Mouse (Mus musculus) heart, embryonic 13.5 days (tissue): ENCODE measurements around the gene Socs2. TPM values are rescaled to one million over a fixed set of nuclear protein-coding genes. Genes with fewer than 3 reads are reported as not detected.

Experiments
- ATAC-seq: fragments of 200-750 bp; cut with Nextera tagmentation; 2 replicates; pipeline ENCODE4 v1.8.0; 2017; ENCODE audit warnings: moderate TSS enrichment; ENCODE audit not compliant: insufficient number of reproducible peaks, low FRiP score, low TSS enrichment; ENCODE audit errors: extremely low read depth
- H3K27ac ChIP-seq: fragments of 300-500 bp; sonication (generic); replicated peaks from 2 replicates; pipeline ENCODE4 v1.5.1; 2015; ENCODE audit warnings: moderate library complexity, mild to moderate bottlenecking, inconsistent platforms
- H3K27me3 ChIP-seq: fragments of 300-500 bp; sonication (generic); replicated peaks from 2 replicates; pipeline ENCODE4 v1.6.1; 2015; ENCODE audit warnings: mild to moderate bottlenecking, inconsistent platforms
- H3K36me3 ChIP-seq: fragments of 300-500 bp; sonication (generic); 2 replicates; pipeline ENCODE4 v1.6.1; 2015; ENCODE audit warnings: mild to moderate bottlenecking, inconsistent platforms
- H3K4me1 ChIP-seq: fragments of 300-500 bp; sonication (generic); 2 replicates; pipeline ENCODE4 v1.6.1; 2015; ENCODE audit warnings: inconsistent platforms
- H3K4me2 ChIP-seq: fragments of 300-500 bp; sonication (generic); 2 replicates; pipeline ENCODE4 v1.6.1; 2015; ENCODE audit warnings: inconsistent platforms, mild to moderate bottlenecking, moderate library complexity
- H3K4me3 ChIP-seq: fragments of 300-500 bp; sonication (generic); 2 replicates; pipeline ENCODE4 v1.5.1; 2015; ENCODE audit warnings: moderate library complexity, mild to moderate bottlenecking, inconsistent platforms
- H3K9ac ChIP-seq: fragments of 300-500 bp; sonication (generic); 2 replicates; pipeline ENCODE4 v1.6.1; 2015; ENCODE audit warnings: inconsistent platforms, mild to moderate bottlenecking, moderate library complexity
- H3K9me3 ChIP-seq: fragments of 300-500 bp; sonication (generic); 2 replicates; pipeline ENCODE4 v1.6.1; 2016; ENCODE audit warnings: inconsistent platforms
- WGBS: fragments of 180-500 bp; shearing (Covaris S2); methylation state at CpG from one replicate; pipeline ENCODE4 v1.1.7; 2015; ENCODE audit warnings: mixed read lengths; 5-methylcytosine and 5-hydroxymethylcytosine counted together
- polyA plus RNA-seq: library from polyadenylated mRNA; unstranded; fragments of >200 nt; fragmentation: Nextera tagmentation; extraction: Ambion mirVana; gene quantifications from 2 replicates; pipeline ENCODE4 v1.2.1, GENCODE M21; 2015

Socs2 gene
- polyA plus RNA-seq, 1 experiment from 2014 or later, result 43.6 TPM

- H3K9me3 ChIP-seq, result no peaks in the 10 kb centered on the region
- no peak overlapping the region for H3K9ac ChIP-seq
- 69% methylated on average over 18 of the region's 18 CpGs for WGBS
- no peak overlapping the region for H3K4me2 ChIP-seq
- no peak overlapping the region for H3K27ac ChIP-seq
- no peak for ATAC-seq
- H3K27me3 ChIP-seq, result 0 out of 2 replicates have a peak, but pooled peaks cover 4% of the 10 kb centered on the region
- no peaks in the 10 kb centered on the region for H3K36me3 ChIP-seq
- H3K4me1 ChIP-seq, result 0 out of 2 replicates have a peak, but pooled peaks cover 5% of the 10 kb centered on the region
- no peak overlapping the region for H3K4me3 ChIP-seq
Observed at GRCm38 (mm10) chr10:95445104-95446056, 28.4 kb upstream of the Socs2 start.

- Histone ChIP-seq H3K27me3 (0 out of 2 replicates have a peak, but pooled peaks cover 7% of the 10 kb centered on the region), H3K36me3 (no peaks in the 10 kb centered on the region), H3K27ac (no peak overlapping the region), H3K9ac (no peak overlapping the region), H3K4me2 (no peak overlapping the region), H3K4me3 (no peak overlapping the region), H3K4me1 (peaks cover 9% of the 10 kb centered on the region), H3K9me3 (no peaks in the 10 kb centered on the region)
- ATAC-seq, result no peak
- 68% methylated on average over 4 of the region's 4 CpGs for WGBS
Observed at GRCm38 (mm10) chr10:95442334-95442733, 25.4 kb upstream of the Socs2 start.

- 0 out of 2 replicates have a peak, but pooled peaks cover 5% of the 10 kb centered on the region for H3K27me3 ChIP-seq
- no peak overlapping the region for H3K4me2 ChIP-seq
- H3K36me3 ChIP-seq, result no peaks in the 10 kb centered on the region
- no peaks in the 10 kb centered on the region for H3K9me3 ChIP-seq
- no peak overlapping the region for H3K27ac ChIP-seq
- H3K9ac ChIP-seq, result no peak overlapping the region
- peaks cover 9% of the 10 kb centered on the region for H3K4me1 ChIP-seq
- whole genome bisulfite sequencing, result 51% methylated on average over 2 of the region's 2 CpGs
- no peak for ATAC-seq
- H3K4me3 ChIP-seq, result no peak overlapping the region
Observed at GRCm38 (mm10) chr10:95440566-95440965, 23.6 kb upstream of the Socs2 start.

- Histone ChIP-seq H3K9ac (no peak overlapping the region), H3K27me3 (0 out of 2 replicates have a peak, but pooled peaks cover 2% of the 10 kb centered on the region), H3K36me3 (no peaks in the 10 kb centered on the region), H3K9me3 (no peaks in the 10 kb centered on the region), H3K4me3 (no peak overlapping the region), H3K4me1 (peaks cover 9% of the 10 kb centered on the region), H3K4me2 (no peak overlapping the region), H3K27ac (no peak overlapping the region)
- ATAC-seq, result no peak
- 70% methylated on average over 10 of the region's 10 CpGs for WGBS
Observed at GRCm38 (mm10) chr10:95439718-95440339, 22.8 kb upstream of the Socs2 start.

- WGBS, result 7% methylated on average over 11 of the region's 11 CpGs
- no peak overlapping the region for H3K9ac ChIP-seq
Observed at GRCm38 (mm10) chr10:95438941-95439340, 22.0 kb upstream of the Socs2 start.

GRCm38 (mm10) chr10:95430271-95430670 is 13.3 kb upstream of the Socs2 start:
- H3K27me3 ChIP-seq, result no peaks in the 10 kb centered on the region; the same call in 1 of the 2 replicates
- no peak overlapping the region for H3K9ac ChIP-seq

More at GRCm38 (mm10) chr10:95438941-95439340, 22.0 kb upstream of the Socs2 start:
- Histone ChIP-seq H3K36me3 (no peaks in the 10 kb centered on the region), H3K4me3 (no peak overlapping the region), H3K4me1 (peaks cover 9% of the 10 kb centered on the region), H3K27ac (no peak overlapping the region), H3K4me2 (peak overlapping the region; percentile 4; the same call in 1 of the 2 replicates), H3K9me3 (no peaks in the 10 kb centered on the region), H3K27me3 (0 out of 2 replicates have a peak, but pooled peaks cover 2% of the 10 kb centered on the region)
- ATAC-seq, result no peak

GRCm38 (mm10) chr10:95429111-95429510 is 12.1 kb upstream of the Socs2 start:
- Histone ChIP-seq H3K27me3 (no peaks in the 10 kb centered on the region; the same call in 1 of the 2 replicates), H3K36me3 (no peaks in the 10 kb centered on the region), H3K9me3 (no peaks in the 10 kb centered on the region), H3K4me2 (no peak overlapping the region), H3K27ac (no peak overlapping the region), H3K4me3 (no peak overlapping the region), H3K4me1 (no peaks in the 10 kb centered on the region), H3K9ac (no peak overlapping the region)
- no peak for ATAC-seq
- WGBS, result 92% methylated on average over 1 of the region's 1 CpGs

More at GRCm38 (mm10) chr10:95430271-95430670, 13.3 kb upstream of the Socs2 start:
- H3K4me2 ChIP-seq, result no peak overlapping the region
- no peak overlapping the region for H3K4me3 ChIP-seq
- no peak overlapping the region for H3K27ac ChIP-seq
- WGBS, result 81% methylated on average over 10 of the region's 10 CpGs
- H3K36me3 ChIP-seq, result no peaks in the 10 kb centered on the region
- no peak for ATAC-seq
- no peaks in the 10 kb centered on the region for H3K9me3 ChIP-seq
- H3K4me1 ChIP-seq, result no peaks in the 10 kb centered on the region

- no peak overlapping the region for H3K9ac ChIP-seq
- ATAC-seq, result no peak
- no peak overlapping the region for H3K4me2 ChIP-seq
- no peaks in the 10 kb centered on the region for H3K4me1 ChIP-seq
- no peaks in the 10 kb centered on the region for H3K36me3 ChIP-seq
- H3K27me3 ChIP-seq, result no peaks in the 10 kb centered on the region
- no peaks in the 10 kb centered on the region for H3K9me3 ChIP-seq
- no peak overlapping the region for H3K4me3 ChIP-seq
- no peak overlapping the region for H3K27ac ChIP-seq
- WGBS, result 79% methylated on average over 9 of the region's 9 CpGs
Observed at GRCm38 (mm10) chr10:95426207-95427115, 9.5 kb upstream of the Socs2 start.

- no peak overlapping the region for H3K27ac ChIP-seq
- no peaks in the 10 kb centered on the region for H3K9me3 ChIP-seq
- no peaks in the 10 kb centered on the region for H3K36me3 ChIP-seq
- H3K27me3 ChIP-seq, result peaks cover 12% of the 10 kb centered on the region; the same call in 1 of the 2 replicates
- 79% methylated on average over 5 of the region's 5 CpGs for WGBS
- no peak overlapping the region for H3K4me3 ChIP-seq
- H3K9ac ChIP-seq, result no peak overlapping the region
- ATAC-seq, result no peak
- H3K4me1 ChIP-seq, result peaks cover 4% of the 10 kb centered on the region
- H3K4me2 ChIP-seq, result no peak overlapping the region
Observed at GRCm38 (mm10) chr10:95422681-95423080, 5.7 kb upstream of the Socs2 start.

GRCm38 (mm10) chr10:95420284-95420683 is 3.3 kb upstream of the Socs2 start:
- no peaks in the 10 kb centered on the region for H3K36me3 ChIP-seq
- no peak overlapping the region for H3K9ac ChIP-seq
- H3K4me3 ChIP-seq, result no peak overlapping the region
- no peak for ATAC-seq
- peaks cover 15% of the 10 kb centered on the region for H3K4me1 ChIP-seq
- H3K27me3 ChIP-seq, result peaks cover 12% of the 10 kb centered on the region; the same call in 1 of the 2 replicates
- 70% methylated on average over 10 of the region's 10 CpGs for WGBS
- H3K4me2 ChIP-seq, result no peak overlapping the region
- H3K9me3 ChIP-seq, result no peaks in the 10 kb centered on the region
- H3K27ac ChIP-seq, result no peak overlapping the region
